Mouse (Mus musculus) cerebellum, adult 2 months (tissue): ENCODE measurements around the gene Rdh1. TPM values are rescaled to one million over a fixed set of nuclear protein-coding genes. Genes with fewer than 3 reads are reported as not detected.
"Not testable (repeated sequence)": the region's sequence is repeated elsewhere in the genome, so short reads cannot be mapped to it uniquely, and the experiment has no call there.

Experiments
- DNase-seq, 2 experiments: peaks; one replicate each; pipeline ENCODE4 v3.0.0; 2021
- H3K27ac ChIP-seq: fragments of 200-500 bp; 2 replicates; pipeline ENCODE4 v1.5.1; 2012; ENCODE audit warnings: low read length, control low read depth, inconsistent platforms; ENCODE audit not compliant: insufficient read depth
- H3K27me3 ChIP-seq: fragments of 200-500 bp; 2 replicates; pipeline ENCODE4 v1.6.1; 2012; ENCODE audit warnings: inconsistent platforms, mild to moderate bottlenecking, low read length, moderate library complexity; ENCODE audit not compliant: control insufficient read depth, insufficient read depth
- H3K4me1 ChIP-seq: fragments of 200-500 bp; 2 replicates; pipeline ENCODE4 v1.6.1; 2011; ENCODE audit warnings: low read length; ENCODE audit not compliant: control insufficient read depth, insufficient read depth
- H3K4me3 ChIP-seq: fragments of 200-500 bp; replicated peaks from 2 replicates; pipeline ENCODE3; 2011; ENCODE audit warnings: mild to moderate bottlenecking, low read depth, low read length, control low read depth; ENCODE audit not compliant: insufficient read depth
- CTCF ChIP-seq: fragments of 200-500 bp; IDR thresholded peaks from 2 replicates; pipeline ENCODE4 v1.5.1; 2011; ENCODE audit warnings: low read depth, mild to moderate bottlenecking, control low read depth, low read length, moderate library complexity, borderline replicate concordance; ENCODE audit not compliant: insufficient read depth
- POLR2A ChIP-seq: fragments of 200-500 bp; IDR thresholded peaks from 2 replicates; pipeline ENCODE4 v1.6.1; 2011; ENCODE audit warnings: low read length, control low read depth, borderline replicate concordance; ENCODE audit not compliant: insufficient read depth
- WGBS: fragments of 180-500 bp; shearing (Covaris S2); methylation state at CpG from one replicate; pipeline ENCODE4 v1.1.7; 2018; 5-methylcytosine and 5-hydroxymethylcytosine counted together
- polyA plus RNA-seq: library from polyadenylated mRNA; depleted of rRNA; stranded (reverse); fragments of >200 nt; gene quantifications from 2 replicates; pipeline ENCODE4 v1.2.3, GENCODE M21; 2012; rRNA removed

Gene Rdh1
- polyA plus RNA-seq, 1 experiment: 0.15 TPM

- 31% methylated on average over 1 of the region's 1 CpGs for WGBS
- TF ChIP-seq CTCF: no peak
- no peak for TF ChIP-seq POLR2A
- H3K4me3 ChIP-seq: no peak overlapping the region
- DNase-seq: no peak
- no peaks in the 10 kb centered on the region for H3K4me1 ChIP-seq
- no peak overlapping the region for H3K27ac ChIP-seq
- H3K27me3 ChIP-seq: no peaks in the 10 kb centered on the region
Measured at GRCm38 (mm10) chr10:127799295-127799694, 39.8 kb downstream of the Rdh1 start.

GRCm38 (mm10) chr10:127800891-127801290 is 41.4 kb downstream of the Rdh1 start, which contains the start of gene Rdh16:
TSS of gene Rdh16 (plus strand) at chr10:127801152.
- H3K4me3 ChIP-seq: no peak within 1 kb of the TSS
- DNase-seq: no peak
- 59% methylated on average over 6 of the region's 6 CpGs for WGBS
- H3K4me1 ChIP-seq: no peaks in the 10 kb centered on the region
- TF ChIP-seq POLR2A: no peak
- no peak within 1 kb of the TSS for H3K27ac ChIP-seq
- H3K27me3 ChIP-seq: no peaks in the 10 kb centered on the region

DNA sequence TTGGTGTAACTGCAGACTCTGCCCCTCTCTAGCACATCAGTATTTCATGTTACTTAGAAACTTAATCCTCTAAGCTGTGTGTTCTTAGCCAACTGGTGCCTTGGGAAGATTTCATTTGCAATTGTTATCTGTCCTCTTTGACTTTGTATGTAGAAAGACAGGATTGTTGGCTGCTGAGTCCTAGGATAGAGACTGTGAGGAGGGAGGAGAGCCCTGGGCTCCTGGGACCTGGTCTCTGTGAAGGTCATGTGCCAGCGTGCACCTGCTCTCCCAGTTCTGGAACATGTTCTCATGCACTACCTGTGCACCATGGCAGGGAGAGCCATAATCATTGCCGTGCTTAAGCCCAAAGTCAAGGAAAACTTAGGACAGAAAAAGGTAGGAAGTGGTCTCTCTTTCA is 42.1 kb downstream of the Rdh1 start:
- no peak for DNase-seq
- TF ChIP-seq CTCF (no peak), POLR2A (no peak)
- WGBS: 82% methylated on average over 2 of the region's 2 CpGs
- Histone ChIP-seq H3K4me3 (no peak overlapping the region), H3K4me1 (no peaks in the 10 kb centered on the region), H3K27me3 (no peaks in the 10 kb centered on the region), H3K27ac (no peak overlapping the region)

DNA sequence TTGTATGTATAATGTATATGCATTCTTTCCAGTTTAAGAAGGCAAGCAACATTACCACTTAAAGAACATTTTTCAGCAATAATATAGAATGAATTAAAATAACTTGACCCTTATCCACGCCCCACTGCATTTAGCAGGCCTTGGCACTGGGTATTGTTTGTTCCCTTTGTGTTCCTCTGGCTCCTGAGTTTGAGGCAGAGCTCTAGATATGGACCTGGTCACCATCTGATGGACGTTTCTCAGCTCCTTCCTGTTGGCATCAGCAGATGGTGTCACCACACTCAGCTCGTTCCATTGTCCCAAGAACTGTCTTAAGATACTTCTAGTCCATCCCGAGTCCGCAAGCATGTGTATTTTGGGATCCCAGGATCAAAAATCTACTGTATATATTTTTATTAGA is 42.7 kb downstream of the Rdh1 start:
- 72% methylated on average over 5 of the region's 5 CpGs for WGBS
- no peaks in the 10 kb centered on the region for H3K27me3 ChIP-seq
- no peak overlapping the region for H3K4me3 ChIP-seq
- TF ChIP-seq CTCF: no peak
- no peak for TF ChIP-seq POLR2A
- H3K4me1 ChIP-seq: no peaks in the 10 kb centered on the region
- DNase-seq: no peak
- no peak overlapping the region for H3K27ac ChIP-seq

DNA sequence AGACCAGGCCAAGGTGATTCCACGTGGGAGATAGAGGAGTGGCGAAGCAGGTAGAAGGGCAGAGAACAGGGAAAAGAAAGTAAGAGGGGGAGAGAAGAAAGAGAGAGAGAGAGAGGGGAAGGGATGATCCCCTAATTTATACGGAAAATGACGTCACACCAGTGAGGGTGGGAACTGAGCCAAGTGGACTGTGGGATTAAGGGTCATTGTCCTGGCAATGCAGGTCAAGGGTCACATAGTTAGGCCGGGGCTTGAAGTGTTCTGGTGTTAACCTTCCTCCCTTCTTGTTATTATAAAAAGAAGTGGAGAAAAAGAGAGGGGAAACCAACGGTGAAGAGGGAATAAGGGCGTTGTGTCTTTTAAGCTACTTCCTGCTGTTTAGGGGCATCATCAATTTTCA is 44.9 kb downstream of the Rdh1 start:
- TF ChIP-seq POLR2A: no peak
- no peak for TF ChIP-seq CTCF
- Histone ChIP-seq H3K4me3 (no peak overlapping the region), H3K4me1 (no peaks in the 10 kb centered on the region), H3K27me3 (no peaks in the 10 kb centered on the region), H3K27ac (no peak overlapping the region)
- no peak for DNase-seq
- WGBS: 45% methylated on average over 7 of the region's 7 CpGs

GRCm38 (mm10) chr10:127815888-127816287 is 56.4 kb downstream of the Rdh1 start:
- no peaks in the 10 kb centered on the region for H3K27me3 ChIP-seq
- H3K4me1 ChIP-seq: no peaks in the 10 kb centered on the region
- H3K27ac ChIP-seq: no peak overlapping the region
- TF ChIP-seq CTCF: no peak
- no peak for TF ChIP-seq POLR2A
- H3K4me3 ChIP-seq: no peak overlapping the region
- no peak for DNase-seq

- H3K4me1 ChIP-seq, H3K27ac ChIP-seq, H3K27me3 ChIP-seq, H3K4me3 ChIP-seq, DNase-seq: not testable (repeated sequence)
- WGBS: 80% methylated on average over 4 of the region's 4 CpGs
Measured at GRCm38 (mm10) chr10:127817268-127817910, 57.9 kb downstream of the Rdh1 start.

Other genes starting within 250 kb of the Rdh1 start
- 10.4 and 11.5 TPM in 2 replicates for gene Ndufa4l2, start 244.8 kb upstream of the Rdh1 start, polyA plus RNA-seq
- 68.2 and 69.8 TPM in 2 replicates for gene Shmt2, start 237.3 kb upstream of the Rdh1 start, polyA plus RNA-seq
- gene Nxph4, start 225.2 kb upstream of the Rdh1 start, polyA plus RNA-seq: 30.3 and 33.8 TPM in 2 replicates
- gene Lrp1, start 138.6 kb upstream of the Rdh1 start, polyA plus RNA-seq: 346 and 366 TPM in 2 replicates
- 8.7 TPM in 2 replicates for gene Stat6, start 116.7 kb upstream of the Rdh1 start, polyA plus RNA-seq
- gene Nemp1, start 92.8 kb upstream of the Rdh1 start, polyA plus RNA-seq: 6.7 and 9.0 TPM in 2 replicates
- 59.2 and 69.9 TPM in 2 replicates for gene Nab2, start 91.2 kb upstream of the Rdh1 start, polyA plus RNA-seq
- 1.2 and 1.6 TPM in 2 replicates for gene Myo1a, start 54.6 kb upstream of the Rdh1 start, polyA plus RNA-seq
- gene Tac2, start 35.2 kb upstream of the Rdh1 start, polyA plus RNA-seq: 1.4 and 1.5 TPM in 2 replicates
- gene Zbtb39, start 20.2 kb upstream of the Rdh1 start, polyA plus RNA-seq: 5.7 and 6.6 TPM in 2 replicates
- gene Gpr182, start 8.0 kb upstream of the Rdh1 start, polyA plus RNA-seq: 1.4 and 1.5 TPM in 2 replicates
- gene Rdh16f1, start 66 bp downstream of the Rdh1 start, polyA plus RNA-seq: 0.05 and 0.92 TPM in 2 replicates
- 0.13 and 0.88 TPM in 2 replicates for gene Rdh9, start 16.7 kb downstream of the Rdh1 start, polyA plus RNA-seq
- 0.10 and 0.13 TPM in 2 replicates for gene Rdh16, start 41.4 kb downstream of the Rdh1 start, polyA plus RNA-seq
- gene Rdh19, start 90.2 kb downstream of the Rdh1 start, polyA plus RNA-seq: not detected in 2 replicates
- gene Rdh16f2, start 106.8 kb downstream of the Rdh1 start, polyA plus RNA-seq: not detected in 2 replicates
- not detected in 2 replicates for gene Rdh7, start 129.1 kb downstream of the Rdh1 start, polyA plus RNA-seq
- gene Sdr9c7, start 138.8 kb downstream of the Rdh1 start, polyA plus RNA-seq: 0.13 TPM in 1 of 2 replicates, not detected in the other
- gene Hsd17b6, start 247.9 kb downstream of the Rdh1 start, polyA plus RNA-seq: not detected in 2 replicates